Mouse (Mus musculus) right cerebral cortex, postnatal 25 days (tissue): ENCODE measurements at regions not wholly inside any gene's neighbourhood (a gene's known extent, or its start where the extent isn't known, plus 50 kb on each side); places are given as distances from the start of the nearest gene placed in this dataset.

Experiments used
- DNase-seq: peaks from one replicate; pipeline ENCODE4 v3.0.0; 2022

DNA sequence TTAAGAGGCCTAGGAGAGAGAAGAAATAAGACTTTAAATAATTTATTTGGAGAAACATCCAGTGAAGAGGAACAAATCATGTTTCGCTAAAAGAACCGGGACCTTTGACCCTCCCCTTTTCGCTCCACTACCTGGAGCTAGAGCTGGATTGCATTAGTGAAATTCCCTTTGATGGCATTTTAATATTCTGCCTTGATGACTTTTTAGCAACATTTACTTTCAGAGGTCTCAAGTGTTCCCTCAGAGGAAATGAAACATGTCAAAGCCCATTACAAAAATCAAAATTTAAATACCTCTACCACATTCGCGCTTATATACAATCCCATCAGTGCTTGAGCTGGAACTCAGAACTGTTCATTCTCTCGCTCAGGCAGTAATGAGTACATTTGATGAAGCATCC lies 297.0 kb upstream of the Gm10295 start:
- DNase-seq = no peak

GRCm38 (mm10) chr7:71646944-71647343 lies 295.7 kb upstream of the Gm10295 start:
- DNase-seq = no peak

- no peak for DNase-seq
These were observed 271.8 kb upstream of the Gm10295 start for GRCm38 (mm10) chr7:71623048-71623447.

DNA sequence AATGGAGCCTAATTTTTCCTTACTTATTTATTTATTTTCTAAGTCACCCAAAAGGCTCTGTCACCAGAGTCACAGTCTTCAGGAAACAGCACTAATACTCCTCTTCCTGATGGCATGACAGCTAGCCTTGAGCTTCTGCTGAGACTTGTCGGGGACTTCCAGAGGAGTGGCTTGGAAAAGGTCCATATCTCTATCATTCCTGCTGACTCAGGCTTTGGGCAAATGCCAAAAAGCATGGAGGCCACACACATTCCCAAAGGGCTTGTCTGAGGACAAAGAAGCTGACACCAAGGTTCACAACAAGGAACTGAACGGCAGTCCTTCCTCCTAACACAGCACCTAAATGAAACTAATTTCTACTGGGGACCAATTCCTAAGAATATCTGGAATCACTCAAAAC lies 251.9 kb upstream of the Gm10295 start:
- no peak for DNase-seq

DNA sequence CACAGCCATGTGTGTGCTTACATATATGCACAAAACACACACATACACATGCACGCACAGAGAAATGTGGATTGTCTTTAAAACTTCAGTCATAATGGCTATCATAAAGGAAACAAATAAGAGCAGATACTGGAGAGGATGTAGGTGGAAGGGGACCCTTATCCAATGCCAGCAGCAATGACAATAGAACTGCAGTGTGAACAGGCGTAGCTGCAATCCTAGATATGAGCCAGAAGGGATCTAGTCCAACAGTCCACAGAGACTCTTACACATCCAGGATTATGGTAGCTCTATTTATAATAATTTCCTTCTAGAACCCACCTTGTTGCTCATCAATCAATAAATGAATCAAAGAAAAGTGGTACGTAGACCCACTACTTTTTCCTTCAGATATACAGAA lies 245.5 kb upstream of the Gm10295 start:
- DNase-seq = no peak

- DNase-seq = no peak
These were observed 236.3 kb upstream of the Gm10295 start for GRCm38 (mm10) chr7:71587626-71588025.

GRCm38 (mm10) chr7:71583443-71584055 lies 232.3 kb upstream of the Gm10295 start:
- DNase-seq = no peak

DNA sequence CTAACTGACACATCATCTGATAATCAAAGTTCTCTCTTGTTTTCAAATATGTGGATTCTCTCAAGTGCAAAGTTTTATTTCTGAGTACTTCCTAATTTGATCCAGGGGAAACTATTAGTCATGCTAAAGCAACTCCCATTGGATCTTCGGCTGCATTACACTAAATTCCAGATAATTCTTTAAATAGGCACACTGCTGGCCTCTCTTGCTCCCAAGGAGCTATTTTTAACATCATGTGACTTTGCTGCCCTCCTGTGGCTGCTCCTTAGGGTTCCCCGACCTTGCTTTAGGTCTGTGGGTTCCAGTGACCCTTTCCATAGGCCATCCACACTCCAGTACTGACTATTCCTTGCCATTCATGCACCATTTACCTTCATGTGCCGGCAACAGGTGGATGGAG lies 230.5 kb upstream of the Gm10295 start:
- DNase-seq = no peak

- no peak for DNase-seq
These were observed 209.1 kb upstream of the Gm10295 start for GRCm38 (mm10) chr7:71560296-71560936.

- DNase-seq = no peak
These were observed 205.2 kb upstream of the Gm10295 start for GRCm38 (mm10) chr7:71556473-71556872.

- DNase-seq = no peak
These were observed 204.2 kb upstream of the Gm10295 start for GRCm38 (mm10) chr7:71555476-71555875.

DNA sequence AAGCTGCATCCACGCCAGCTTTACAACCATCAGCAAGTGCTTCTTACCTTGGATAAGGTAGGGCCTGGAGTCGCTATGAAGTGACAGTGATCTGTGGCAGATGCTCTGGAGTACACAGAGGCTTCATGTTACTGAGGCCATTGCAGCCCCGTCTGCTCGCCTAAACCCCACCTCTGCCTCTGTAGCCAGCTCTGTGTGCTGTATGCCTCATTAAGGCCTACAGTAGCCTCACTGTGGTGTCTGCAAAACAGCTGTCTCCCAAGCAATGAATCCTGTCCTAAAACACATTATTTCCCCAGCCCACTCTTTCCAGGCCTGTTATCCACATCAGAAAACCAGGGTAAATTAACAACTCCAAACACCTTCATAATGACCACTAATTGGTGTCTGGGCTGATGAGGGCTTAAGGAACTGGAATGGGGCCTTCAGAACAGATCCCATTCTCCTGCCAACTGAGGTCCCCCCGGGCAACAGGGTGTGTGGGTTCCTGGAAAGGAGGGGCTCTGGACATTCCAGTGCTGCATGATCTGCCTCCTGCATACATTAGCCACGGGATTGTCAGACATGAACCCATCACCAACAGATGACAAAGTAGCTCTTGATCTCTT lies 195.4 kb upstream of the Gm10295 start:
- DNase-seq = no peak

- DNase-seq = no peak
These were observed 190.2 kb upstream of the Gm10295 start for GRCm38 (mm10) chr7:71541467-71541866.

DNA sequence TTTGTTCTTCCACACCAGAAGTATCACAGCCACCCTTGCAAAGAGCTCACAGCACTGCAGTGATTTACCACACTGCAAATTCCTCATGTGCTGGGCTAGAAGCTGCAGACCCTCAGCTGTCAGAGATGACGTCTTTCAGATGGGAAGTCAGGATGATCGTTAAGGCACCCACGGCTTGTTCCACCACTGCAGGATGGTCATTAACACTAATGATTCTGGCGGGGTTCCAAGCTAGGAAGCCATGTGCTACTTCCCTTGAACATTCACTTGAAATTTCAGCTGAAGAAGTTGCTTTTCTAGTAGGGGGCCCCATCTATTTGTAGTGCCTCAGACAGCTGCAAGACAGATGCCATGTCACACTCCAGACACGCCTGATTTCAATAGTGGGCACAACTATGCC lies 181.8 kb upstream of the Gm10295 start:
- DNase-seq = no peak

- no peak for DNase-seq
These were observed 180.2 kb upstream of the Gm10295 start for GRCm38 (mm10) chr7:71531496-71531895.

GRCm38 (mm10) chr7:71530922-71531321 lies 179.6 kb upstream of the Gm10295 start:
- DNase-seq = no peak

DNA sequence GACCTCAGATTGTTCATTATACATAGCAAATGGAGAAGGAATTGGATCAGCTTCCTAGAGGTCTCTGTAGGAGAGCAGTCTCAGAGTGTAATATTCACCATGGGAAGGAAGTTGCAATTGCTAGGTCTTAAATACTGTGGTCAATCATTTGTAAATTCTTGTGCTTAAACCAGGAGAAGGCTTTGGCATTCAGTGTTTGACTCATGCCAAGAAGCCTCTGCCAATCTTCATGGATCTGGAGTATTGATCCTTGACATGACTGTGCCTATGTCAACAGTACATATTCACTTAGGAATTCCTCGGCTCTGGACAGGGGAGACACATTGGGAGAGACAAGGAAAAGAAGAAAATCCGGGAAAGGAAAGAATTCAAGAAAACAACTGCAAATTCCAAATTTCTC lies 174.9 kb upstream of the Gm10295 start:
- no peak for DNase-seq

- no peak for DNase-seq
These were observed 173.4 kb upstream of the Gm10295 start for GRCm38 (mm10) chr7:71524577-71525126.

GRCm38 (mm10) chr7:71524119-71524518 lies 172.8 kb upstream of the Gm10295 start:
- DNase-seq = no peak

- DNase-seq = no peak
These were observed 156.1 kb upstream of the Gm10295 start for GRCm38 (mm10) chr7:71507379-71507778.

DNA sequence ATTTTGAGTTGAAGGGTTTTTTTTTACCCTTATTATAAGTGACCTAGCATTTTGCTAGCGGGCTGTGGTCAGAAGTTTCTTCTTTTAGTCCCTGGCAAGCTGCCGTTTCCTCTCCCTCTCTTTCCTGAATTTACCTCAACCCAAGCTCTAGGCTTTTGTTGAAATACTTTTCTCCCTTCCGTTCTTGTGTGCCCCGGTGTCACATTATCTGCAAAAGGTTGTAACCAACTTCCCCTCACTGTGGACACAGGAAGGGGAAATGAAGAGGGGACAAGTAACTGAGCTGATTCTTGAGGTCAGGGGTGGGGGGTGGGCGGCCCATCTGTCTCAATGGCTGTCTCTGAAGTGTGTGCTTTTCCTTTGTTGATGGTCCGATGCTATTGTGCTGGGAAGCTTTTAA lies 149.4 kb upstream of the Gm10295 start:
- no peak for DNase-seq

GRCm38 (mm10) chr7:71498123-71498522 lies 146.8 kb upstream of the Gm10295 start:
- DNase-seq = no peak

DNA sequence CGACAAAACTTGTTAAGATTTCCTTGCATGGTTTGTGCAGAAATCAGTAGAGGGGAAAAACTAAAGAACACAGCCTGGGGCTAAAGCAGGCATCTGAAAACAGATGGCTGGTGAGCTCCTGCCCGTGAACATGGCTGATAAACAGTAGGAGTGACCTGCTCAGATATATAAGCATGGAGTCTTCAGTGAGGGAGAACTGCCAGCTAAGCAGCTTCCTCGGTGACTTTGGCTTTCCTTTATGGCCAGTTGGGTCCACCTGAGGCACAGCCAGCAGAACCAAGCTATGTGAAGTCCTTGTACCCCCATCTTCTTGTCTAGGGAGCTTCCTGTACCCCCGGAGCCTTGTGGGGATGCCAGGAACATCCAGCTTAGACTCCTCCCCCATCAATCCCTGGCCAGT lies 139.8 kb upstream of the Gm10295 start:
- no peak for DNase-seq

DNA sequence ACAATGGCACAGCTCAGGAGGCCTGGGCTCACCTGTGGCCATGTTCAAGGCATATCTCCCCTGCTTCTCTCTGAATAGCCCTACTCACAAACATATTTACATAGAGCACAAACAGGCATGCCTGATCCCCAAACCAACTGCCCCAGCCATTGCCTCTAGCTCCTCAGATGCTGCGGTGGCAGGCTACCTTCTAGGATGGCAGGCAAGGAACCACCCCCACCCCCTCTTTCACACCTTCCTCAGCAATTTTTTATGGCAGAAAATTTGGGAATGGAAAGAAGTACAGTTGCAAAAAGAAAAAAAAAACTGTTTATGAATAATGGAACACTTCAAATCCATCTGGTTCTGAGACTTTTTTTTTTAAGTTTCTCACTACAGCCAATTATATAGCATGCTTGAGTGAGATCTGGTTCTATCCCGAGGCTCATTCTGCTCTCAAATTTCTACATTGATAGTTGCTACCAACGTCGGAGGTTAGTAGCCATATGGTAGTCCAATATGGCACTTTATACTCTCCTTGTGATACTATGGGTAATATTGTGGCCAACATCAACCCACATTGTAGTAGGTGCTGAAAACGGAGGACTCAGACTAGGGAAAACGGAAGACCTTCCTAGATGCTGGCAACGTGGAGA lies 136.8 kb upstream of the Gm10295 start:
- DNase-seq = no peak
